Mouse (Mus musculus) MEL (cell line): ENCODE results near the gene Zfp74. TPM values are rescaled to one million over a fixed set of nuclear protein-coding genes. Genes with fewer than 3 reads are reported as not detected.

Experiments
- DNase-seq: peaks from one replicate; pipeline ENCODE4 v3.0.0; 2011; ENCODE audit warnings: low read depth, low spot score
- H3K27ac ChIP-seq: 2 replicates; pipeline ENCODE4 v1.5.1; 2012; ENCODE audit warnings: low read depth, mild to moderate bottlenecking, control low read depth, low read length, moderate library complexity; ENCODE audit not compliant: control insufficient read depth
- H3K27me3 ChIP-seq, 2 experiments: fragments of 150-350 bp in 1 of 2; sonication (generic) in 1 of 2; 2 replicates each; pipeline ENCODE4 v1.6.1; 2012; ENCODE audit warnings: low read length in 2 of 2, mild to moderate bottlenecking in 2 of 2, improper control_type of control experiment in 1 of 2, moderate library complexity in 1 of 2; ENCODE audit not compliant: insufficient read depth in 2 of 2, control insufficient read depth in 1 of 2
- H3K36me3 ChIP-seq, 2 experiments: 2 replicates each; pipeline ENCODE4 v1.6.1; 2012 to 2014; ENCODE audit warnings: low read length in 2 of 2, improper control_type of control experiment in 1 of 2, inconsistent platforms in 1 of 2, mild to moderate bottlenecking in 1 of 2; ENCODE audit not compliant: insufficient read depth in 2 of 2, control insufficient read depth in 1 of 2
- H3K4me1 ChIP-seq, 2 experiments: fragments of 150-350 bp in 1 of 2; sonication (generic) in 1 of 2; 2 replicates each; pipeline ENCODE4 v1.6.1; 2012; ENCODE audit warnings: low read length in 2 of 2, improper control_type of control experiment in 1 of 2, mild to moderate bottlenecking in 1 of 2; ENCODE audit not compliant: insufficient read depth in 2 of 2, control insufficient read depth in 1 of 2
- H3K4me3 ChIP-seq, 2 experiments: fragments of 150-350 bp in 1 of 2; sonication (generic) in 1 of 2; 2 replicates each; pipeline ENCODE4 v1.5.1; 2012; ENCODE audit warnings: low read depth in 2 of 2, low read length in 2 of 2, mild to moderate bottlenecking in 2 of 2, moderate library complexity in 2 of 2, control low read depth in 1 of 2, improper control_type of control experiment in 1 of 2; ENCODE audit not compliant: control insufficient read depth in 1 of 2, insufficient read depth in 1 of 2
- H3K79me2 ChIP-seq: 2 replicates; pipeline ENCODE4 v1.6.1; 2012; ENCODE audit warnings: mild to moderate bottlenecking, low read length, moderate library complexity; ENCODE audit not compliant: control insufficient read depth, poor library complexity, insufficient read depth
- H3K9ac ChIP-seq: 2 replicates; pipeline ENCODE4 v1.6.1; 2012; ENCODE audit warnings: low read depth, mild to moderate bottlenecking, control low read depth, low read length, moderate library complexity; ENCODE audit not compliant: control insufficient read depth, poor library complexity, severe bottlenecking
- H3K9me3 ChIP-seq: fragments of 150-350 bp; sonication (generic); replicated peaks from 2 replicates; pipeline ENCODE4 v1.6.1; 2012; ENCODE audit warnings: mild to moderate bottlenecking, low read length, improper control_type of control experiment, moderate library complexity; ENCODE audit not compliant: insufficient read depth
- BHLHE40 ChIP-seq: IDR thresholded peaks from 2 replicates; pipeline ENCODE4 v1.6.1; 2012; ENCODE audit warnings: low read depth, mild to moderate bottlenecking, inconsistent platforms, low read length, improper control_type of control experiment, borderline replicate concordance
- CHD1 ChIP-seq: IDR thresholded peaks from 2 replicates; pipeline ENCODE4 v1.6.1; 2012; ENCODE audit warnings: low read depth, mild to moderate bottlenecking, inconsistent platforms, low read length, improper control_type of control experiment
- CHD2 ChIP-seq: IDR thresholded peaks from 2 replicates; pipeline ENCODE4 v1.6.1; 2011; ENCODE audit warnings: low read length, improper control_type of control experiment
- CTCF ChIP-seq, 3 experiments: IDR thresholded peaks in 2 of 3; conservative IDR thresholded peaks in 1 of 3; 2 replicates each; pipeline ENCODE4 v1.5.1; 2011 to 2012; ENCODE audit warnings: low read length in 3 of 3, low read depth in 2 of 3, mild to moderate bottlenecking in 2 of 3, improper control_type of control experiment in 1 of 3, inconsistent platforms in 1 of 3, mixed read lengths in 1 of 3, moderate library complexity in 1 of 3; ENCODE audit not compliant: control insufficient read depth in 1 of 3, insufficient read depth in 1 of 3, poor library complexity in 1 of 3, severe bottlenecking in 1 of 3
- E2F4 ChIP-seq: IDR thresholded peaks from 2 replicates; pipeline ENCODE4 v1.6.1; 2011; ENCODE audit warnings: low read depth, low read length, improper control_type of control experiment, borderline replicate concordance
- ELF1 ChIP-seq: IDR thresholded peaks from 2 replicates; pipeline ENCODE4 v1.6.1; 2014; ENCODE audit warnings: low read depth, mild to moderate bottlenecking, inconsistent platforms, low read length, improper control_type of control experiment, moderate library complexity
- EP300 ChIP-seq, 2 experiments: IDR thresholded peaks; 2 replicates each; pipeline ENCODE4 v1.6.1; 2011; ENCODE audit warnings: improper control_type of control experiment in 2 of 2, low read length in 2 of 2, low read depth in 1 of 2, mild to moderate bottlenecking in 1 of 2
- ETS1 ChIP-seq: IDR thresholded peaks from 2 replicates; pipeline ENCODE4 v1.6.1; 2012; ENCODE audit warnings: low read depth, mild to moderate bottlenecking, inconsistent platforms, low read length, improper control_type of control experiment, moderate library complexity
- GABPA ChIP-seq: IDR thresholded peaks from 2 replicates; pipeline ENCODE4 v1.6.1; 2012; ENCODE audit warnings: low read depth, mild to moderate bottlenecking, inconsistent platforms, low read length, improper control_type of control experiment, moderate library complexity
- GATA1 ChIP-seq: IDR thresholded peaks from 2 replicates; pipeline ENCODE4 v1.6.1; 2011; ENCODE audit warnings: low read depth, low read length, improper control_type of control experiment
- HCFC1 ChIP-seq: IDR thresholded peaks from 2 replicates; pipeline ENCODE4 v1.6.1; 2012; ENCODE audit warnings: low read depth, mild to moderate bottlenecking, inconsistent platforms, low read length, improper control_type of control experiment, moderate library complexity
- JUND ChIP-seq: IDR thresholded peaks from 2 replicates; pipeline ENCODE4 v1.6.1; 2011; ENCODE audit warnings: low read depth, mild to moderate bottlenecking, improper control_type of control experiment, low read length
- KAT2A ChIP-seq: conservative IDR thresholded peaks from 2 replicates; pipeline ENCODE4 v1.6.1; 2012; ENCODE audit warnings: low read depth, low read length, improper control_type of control experiment, inconsistent platforms
- MAFK ChIP-seq: IDR thresholded peaks from 2 replicates; pipeline ENCODE4 v1.6.1; 2011; ENCODE audit warnings: low read depth, mild to moderate bottlenecking, low read length, improper control_type of control experiment, borderline replicate concordance
- MAX ChIP-seq: IDR thresholded peaks from 2 replicates; pipeline ENCODE4 v1.6.1; 2011; ENCODE audit warnings: low read length, improper control_type of control experiment
- MAZ ChIP-seq: IDR thresholded peaks from 2 replicates; pipeline ENCODE4 v1.6.1; 2012; ENCODE audit warnings: low read depth, mild to moderate bottlenecking, inconsistent platforms, low read length, improper control_type of control experiment
- MEF2A ChIP-seq: IDR thresholded peaks from 2 replicates; pipeline ENCODE4 v1.6.1; 2014; ENCODE audit warnings: low read depth, mild to moderate bottlenecking, inconsistent platforms, low read length, improper control_type of control experiment; ENCODE audit not compliant: poor library complexity, insufficient replicate concordance, severe bottlenecking; ENCODE audit errors: extremely low read depth
- MXI1 ChIP-seq: IDR thresholded peaks from 2 replicates; pipeline ENCODE4 v1.6.1; 2011; ENCODE audit warnings: mild to moderate bottlenecking, low read depth, low read length, improper control_type of control experiment
- MYB ChIP-seq: IDR thresholded peaks from 2 replicates; pipeline ENCODE4 v1.6.1; 2011; ENCODE audit warnings: mild to moderate bottlenecking, low read depth, low read length, improper control_type of control experiment
- NELFE ChIP-seq: IDR thresholded peaks from 2 replicates; pipeline ENCODE4 v1.6.1; 2011; ENCODE audit warnings: low read depth, low read length, improper control_type of control experiment
- NRF1 ChIP-seq: IDR thresholded peaks from 2 replicates; pipeline ENCODE4 v1.6.1; 2014; ENCODE audit warnings: low read depth, mild to moderate bottlenecking, inconsistent platforms, low read length, improper control_type of control experiment, moderate library complexity; ENCODE audit not compliant: poor library complexity, insufficient read depth, severe bottlenecking
- POLR2A ChIP-seq, 2 experiments: IDR thresholded peaks; 2 replicates each; pipeline ENCODE4 v1.6.1; 2011 to 2012; ENCODE audit warnings: low read length in 2 of 2, mild to moderate bottlenecking in 2 of 2, control low read depth in 1 of 2, improper control_type of control experiment in 1 of 2, low read depth in 1 of 2, moderate library complexity in 1 of 2; ENCODE audit not compliant: control insufficient read depth in 1 of 2, insufficient read depth in 1 of 2, poor library complexity in 1 of 2
- POLR2AphosphoS2 ChIP-seq: IDR thresholded peaks from 2 replicates; pipeline ENCODE4 v1.6.1; 2011; ENCODE audit warnings: low read length, improper control_type of control experiment
- POLR2AphosphoS5 ChIP-seq: IDR thresholded peaks from 2 replicates; pipeline ENCODE4 v1.6.1; 2012; ENCODE audit warnings: low read depth, borderline replicate concordance, mild to moderate bottlenecking, inconsistent platforms, low read length, moderate library complexity, mixed read lengths
- RAD21 ChIP-seq: IDR thresholded peaks from 2 replicates; pipeline ENCODE4 v1.6.1; 2011; ENCODE audit warnings: mild to moderate bottlenecking, low read depth, low read length, improper control_type of control experiment
- RCOR1 ChIP-seq: IDR thresholded peaks from 2 replicates; pipeline ENCODE4 v1.6.1; 2012; ENCODE audit warnings: low read depth, mild to moderate bottlenecking, inconsistent platforms, low read length, improper control_type of control experiment
- SIN3A ChIP-seq: IDR thresholded peaks from 2 replicates; pipeline ENCODE4 v1.6.1; 2012; ENCODE audit warnings: low read length, improper control_type of control experiment, inconsistent platforms
- SMC3 ChIP-seq: IDR thresholded peaks from 2 replicates; pipeline ENCODE4 v1.6.1; 2011; ENCODE audit warnings: low read depth, low read length, improper control_type of control experiment
- TAL1 ChIP-seq: IDR thresholded peaks from 2 replicates; pipeline ENCODE4 v1.6.1; 2012; ENCODE audit warnings: mild to moderate bottlenecking, inconsistent platforms, low read length, moderate library complexity, mixed read lengths
- TBP ChIP-seq: IDR thresholded peaks from 2 replicates; pipeline ENCODE4 v1.8.0; 2011; ENCODE audit warnings: low read depth, low read length, improper control_type of control experiment
- TCF12 ChIP-seq: IDR thresholded peaks from 2 replicates; pipeline ENCODE4 v1.6.1; 2014; ENCODE audit warnings: low read depth, mild to moderate bottlenecking, inconsistent platforms, low read length, improper control_type of control experiment, moderate library complexity
- UBTF ChIP-seq: IDR thresholded peaks from 2 replicates; pipeline ENCODE4 v1.6.1; 2012; ENCODE audit warnings: low read depth, mild to moderate bottlenecking, inconsistent platforms, low read length, improper control_type of control experiment, moderate library complexity, borderline replicate concordance; ENCODE audit not compliant: insufficient read depth
- USF2 ChIP-seq, 2 experiments: IDR thresholded peaks; 2 replicates each; pipeline ENCODE4 v1.6.1; 2011 to 2012; ENCODE audit warnings: improper control_type of control experiment in 2 of 2, low read length in 2 of 2, borderline replicate concordance in 1 of 2, inconsistent platforms in 1 of 2, low read depth in 1 of 2, mild to moderate bottlenecking in 1 of 2; ENCODE audit not compliant: insufficient read depth in 1 of 2
- ZC3H11A ChIP-seq: IDR thresholded peaks from 2 replicates; pipeline ENCODE4 v1.6.1; 2012; ENCODE audit warnings: low read depth, mild to moderate bottlenecking, inconsistent platforms, low read length, improper control_type of control experiment
- ZKSCAN1 ChIP-seq: IDR thresholded peaks from 2 replicates; pipeline ENCODE4 v1.6.1; 2012; ENCODE audit warnings: low read depth, mild to moderate bottlenecking, inconsistent platforms, low read length, improper control_type of control experiment, moderate library complexity
- ZNF384 ChIP-seq: IDR thresholded peaks from 2 replicates; pipeline ENCODE4 v1.6.1; 2012; ENCODE audit warnings: low read depth, mild to moderate bottlenecking, inconsistent platforms, low read length, improper control_type of control experiment
- polyA plus RNA-seq, 2 experiments: library from polyadenylated mRNA; stranded (reverse) in 1 of 2; unstranded in 1 of 2; fragments of >175 nt in 1 of 2; fragments of >200 nt in 1 of 2; gene quantifications; 2 replicates each; pipeline versions ENCODE4 v1.2.1 to v1.2.4; 2012; ENCODE audit warnings: low replicate concordance in 2 of 2, low read depth in 1 of 2; ENCODE audit not compliant: insufficient read length in 2 of 2, insufficient read depth in 1 of 2, missing spikeins in 1 of 2
- total RNA-seq: library from RNA; depleted of rRNA; stranded (reverse); fragments of 300-350 nt; gene quantifications from 2 replicates; pipeline ENCODE4 v1.2.3, GENCODE M21; 2012

The Zfp74 gene
- total and polyA plus RNA-seq, 3 experiments, result 4.8 to 9.4 TPM; not detected in 1

- Histone ChIP-seq H3K9me3 (no peaks in the 10 kb centered on the region), H3K27ac (peak within 1 kb of the TSS; percentile 70), H3K27me3 (no peaks in the 10 kb centered on the region), H3K4me1 (peaks cover 0 to 5% of the 10 kb centered on the region in 2 experiments; a peak in 1 of 4 replicates), H3K4me3 (peak within 1 kb of the TSS; percentile 53 to 82), H3K79me2 (no peaks in the 10 kb centered on the region), H3K36me3 (no peaks in the 10 kb centered on the region; a peak in 1 of 4 replicates), H3K9ac (peak within 1 kb of the TSS; percentile 63)
- DNase-seq, result peak; percentile 90
- TF ChIP-seq SMC3, result no peak
- TF ChIP-seq NRF1, result peak; percentile 65
- TF ChIP-seq MAFK, result no peak
- TF ChIP-seq KAT2A, result peak; percentile 80
- TF ChIP-seq BHLHE40, result peak; percentile 7; the same call in 1 of the 2 replicates
- TF ChIP-seq ELF1, result peak; percentile 46; the same call in 1 of the 2 replicates
- TF ChIP-seq TAL1, result no peak
- TF ChIP-seq CHD1, result no peak
- peak; percentile 93 for TF ChIP-seq HCFC1
- no peak for TF ChIP-seq MYB
- no peak for TF ChIP-seq POLR2AphosphoS2
- no peak for TF ChIP-seq ZKSCAN1
- no peak for TF ChIP-seq EP300 (IDR thresholded peaks at IDR 0.05; ENCODE audit: low read depth in 1 of 2, low read length in 2 of 2)
- TF ChIP-seq POLR2A (IDR thresholded peaks at IDR 0.05; ENCODE audit: control insufficient read depth in 1 of 2, insufficient read depth in 1 of 2, low read depth in 1 of 2, low read length in 2 of 2, poor library complexity in 1 of 2), result no peak
- no peak for TF ChIP-seq RAD21
- no peak for TF ChIP-seq CHD2
- no peak for TF ChIP-seq ZC3H11A
- no peak for TF ChIP-seq GATA1
- no peak for TF ChIP-seq USF2 (IDR thresholded peaks at IDR 0.05; ENCODE audit: borderline replicate concordance in 1 of 2, insufficient read depth in 1 of 2, low read depth in 1 of 2, low read length in 2 of 2)
- no peak for TF ChIP-seq CTCF (IDR thresholded peaks at IDR 0.05 in 2 of 3, conservative IDR thresholded peaks at IDR 0.05 in 1 of 3; ENCODE audit: control insufficient read depth in 1 of 3, insufficient read depth in 1 of 3, low read depth in 2 of 3, low read length in 3 of 3, poor library complexity in 1 of 3, severe bottlenecking in 1 of 3)
- 0 out of 2 replicates have a peak, but pooled peaks have one; percentile 39 for TF ChIP-seq TBP
- no peak for TF ChIP-seq POLR2AphosphoS5
- no peak for TF ChIP-seq GABPA
- no peak for TF ChIP-seq JUND
- no peak; the same call in 1 of the 2 replicates for TF ChIP-seq NELFE
- TF ChIP-seq ETS1, result no peak
- TF ChIP-seq MAX, result peak; percentile 10; the same call in 1 of the 2 replicates
- TF ChIP-seq E2F4, result peak; percentile 97
- no peak; the same call in 1 of the 2 replicates for TF ChIP-seq ZNF384
- no peak; the same call in 1 of the 2 replicates for TF ChIP-seq TCF12
- peak; percentile 67 for TF ChIP-seq RCOR1
- no peak for TF ChIP-seq MEF2A
- TF ChIP-seq SIN3A, result peak; percentile 80
- no peak for TF ChIP-seq MXI1
- no peak for TF ChIP-seq UBTF
- no peak for TF ChIP-seq MAZ
Observed at GRCm38 (mm10) chr7:29908130-29908950, 45.5 kb downstream of the Zfp74 start, which contains the start of gene Zfp383. Gene Zfp383, plus strand, starts transcription at chr7:29908223.
